Mouse (Mus musculus) liver, embryonic 11.5 days (tissue): Measurements from ENCODE around the gene Gzf1. TPM values are rescaled to one million over a fixed set of nuclear protein-coding genes. Genes with fewer than 3 reads are reported as not detected.

Experiments
- ATAC-seq: fragments of 200-750 bp; cut with Nextera tagmentation; replicated peaks from 2 replicates; pipeline ENCODE4 v1.8.0; 2017; ENCODE audit warnings: moderate number of reproducible peaks, mild to moderate bottlenecking, moderate TSS enrichment, moderate library complexity; ENCODE audit not compliant: low FRiP score
- DNase-seq: peaks from one replicate; pipeline ENCODE4 v3.0.0-alpha.2; 2017; ENCODE audit warnings: low spot score
- H3K27ac ChIP-seq: fragments of 300-500 bp; sonication (generic); 2 replicates; pipeline ENCODE4 v1.5.1; 2014; ENCODE audit warnings: mild to moderate bottlenecking, low read depth, low read length, control low read depth
- H3K27me3 ChIP-seq: fragments of 300-500 bp; sonication (generic); replicated peaks from 2 replicates; pipeline ENCODE4 v1.6.1; 2014; ENCODE audit warnings: low read length, mixed read lengths; ENCODE audit not compliant: control insufficient read depth, insufficient read depth
- H3K36me3 ChIP-seq: fragments of 300-500 bp; sonication (generic); 2 replicates; pipeline ENCODE4 v1.6.1; 2014; ENCODE audit warnings: mild to moderate bottlenecking, low read length, moderate library complexity, mixed read lengths; ENCODE audit not compliant: control insufficient read depth, insufficient read depth
- H3K4me1 ChIP-seq: fragments of 300-500 bp; sonication (generic); replicated peaks from 2 replicates; pipeline ENCODE4 v1.6.1; 2014; ENCODE audit warnings: low read length, mixed read lengths; ENCODE audit not compliant: control insufficient read depth, insufficient read depth
- H3K4me2 ChIP-seq: fragments of 300-500 bp; sonication (generic); 2 replicates; pipeline ENCODE4 v1.6.1; 2014; ENCODE audit warnings: mild to moderate bottlenecking, control low read depth, moderate library complexity
- H3K4me3 ChIP-seq: fragments of 300-500 bp; sonication (generic); 2 replicates; pipeline ENCODE4 v1.5.1; 2014; ENCODE audit warnings: low read depth, low read length, control low read depth
- H3K9ac ChIP-seq: fragments of 300-500 bp; sonication (generic); 2 replicates; pipeline ENCODE4 v1.6.1; 2014; ENCODE audit warnings: low read depth, low read length, control low read depth
- H3K9me3 ChIP-seq: fragments of 300-500 bp; sonication (generic); 2 replicates; pipeline ENCODE4 v1.6.1; 2016; ENCODE audit warnings: low read length, inconsistent platforms, mixed read lengths; ENCODE audit not compliant: control insufficient read depth
- WGBS: fragments of 180-500 bp; shearing (Covaris S2); extraction: QIAGEN DNeasy Blood & Tissue Kit; methylation state at CpG from one replicate; pipeline ENCODE4 v1.1.7; 2014; 5-methylcytosine and 5-hydroxymethylcytosine counted together
- polyA plus RNA-seq: library from polyadenylated mRNA; unstranded; fragments of >200 nt; fragmentation: Nextera tagmentation; extraction: Ambion mirVana; gene quantifications from 2 replicates; pipeline ENCODE4 v1.2.1, GENCODE M21; 2014

The Gzf1 gene
- polyA plus RNA-seq, 1 experiment from 2014 or later = 16.7 TPM

DNA sequence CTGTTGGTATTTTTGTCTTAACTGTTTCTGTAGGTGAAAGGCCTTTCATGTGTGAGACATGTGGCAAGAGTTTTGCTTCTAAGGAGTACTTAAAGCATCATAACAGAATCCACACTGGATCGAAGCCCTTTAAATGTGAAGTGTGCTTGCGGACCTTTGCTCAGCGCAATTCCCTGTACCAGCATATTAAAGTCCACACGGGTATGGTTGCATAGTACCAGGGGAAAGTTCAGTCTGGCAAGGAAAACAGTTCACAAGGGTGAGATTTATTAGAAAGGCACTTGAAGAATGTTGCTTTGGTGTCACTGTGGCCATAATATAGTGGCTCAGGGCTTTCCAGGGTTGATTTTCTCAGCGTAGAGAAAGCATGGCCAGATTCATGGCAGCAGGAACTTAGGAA, 7.1 kb downstream of the Gzf1 start:
- H3K36me3 ChIP-seq = peaks cover 28% of the 10 kb centered on the region
- no peaks in the 10 kb centered on the region for H3K27me3 ChIP-seq
- DNase-seq = no peak
- H3K9ac ChIP-seq = no peak overlapping the region
- H3K27ac ChIP-seq = no peak overlapping the region
- H3K4me1 ChIP-seq = no peaks in the 10 kb centered on the region
- H3K4me3 ChIP-seq = no peak overlapping the region
- H3K9me3 ChIP-seq = no peaks in the 10 kb centered on the region
- H3K4me2 ChIP-seq = no peak overlapping the region
- ATAC-seq = no peak
- 89% methylated on average over 5 of the region's 5 CpGs for WGBS

DNA sequence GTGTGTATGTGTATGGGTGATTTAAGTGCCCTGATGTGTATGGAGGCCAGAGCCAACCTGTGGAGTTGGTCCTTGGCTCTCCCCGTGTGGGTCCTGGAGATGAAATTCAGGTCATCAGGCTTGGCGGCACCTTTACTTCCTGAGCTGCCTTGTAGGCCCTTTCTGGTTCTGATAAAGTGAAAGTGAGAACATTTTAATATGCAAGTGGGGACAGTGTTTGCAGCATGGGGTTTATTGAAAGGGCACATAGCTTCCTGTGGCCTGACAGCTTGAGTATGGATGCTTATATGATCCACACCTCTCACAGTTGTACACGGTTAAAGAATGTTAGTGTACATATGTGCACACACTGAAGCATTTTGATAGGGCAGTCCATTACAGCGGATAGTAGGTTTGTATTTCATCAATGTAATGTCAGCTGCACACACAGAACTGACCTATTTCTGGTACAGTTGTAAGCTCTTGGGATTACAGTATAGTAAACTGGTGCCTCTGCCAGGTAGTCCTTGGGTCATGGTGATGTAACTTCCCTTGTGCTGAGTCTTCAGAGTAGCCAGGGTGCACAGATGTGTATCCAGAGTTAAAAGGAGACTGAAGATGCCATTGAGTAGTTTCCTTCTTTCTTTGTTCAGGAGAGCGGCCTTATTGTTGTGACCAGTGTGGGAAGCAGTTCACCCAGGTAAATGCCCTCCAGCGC, 8.8 kb downstream of the Gzf1 start:
- H3K4me3 ChIP-seq = no peak overlapping the region
- H3K9ac ChIP-seq = no peak overlapping the region
- ATAC-seq (no peak), DNase-seq (no peak)
- H3K4me2 ChIP-seq = no peak overlapping the region
- no peaks in the 10 kb centered on the region for H3K9me3 ChIP-seq
- WGBS = 90% methylated on average over 6 of the region's 6 CpGs
- H3K36me3 ChIP-seq = peaks cover 22% of the 10 kb centered on the region
- no peaks in the 10 kb centered on the region for H3K27me3 ChIP-seq
- H3K27ac ChIP-seq = no peak overlapping the region
- no peaks in the 10 kb centered on the region for H3K4me1 ChIP-seq

DNA sequence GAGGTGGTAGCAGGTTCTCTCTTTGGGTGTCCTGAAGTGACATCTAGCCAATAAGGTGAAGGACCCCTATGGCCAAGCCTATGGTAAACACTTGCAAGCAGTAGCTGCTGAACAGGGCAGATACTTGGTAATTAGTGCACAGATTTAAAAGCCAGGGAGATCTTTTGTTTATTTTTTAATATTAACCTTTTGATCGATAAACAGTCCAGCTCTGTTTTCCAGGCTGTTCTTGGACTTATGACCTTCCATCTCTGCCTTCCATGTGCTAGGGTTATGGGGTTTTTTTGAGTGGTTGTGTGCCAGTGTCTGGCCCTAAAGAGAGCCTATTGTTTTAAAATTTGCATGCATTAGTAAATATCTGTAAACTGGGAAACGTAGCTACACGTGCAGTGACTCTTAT, 9.5 kb downstream of the Gzf1 start:
- Histone ChIP-seq H3K9ac (no peak overlapping the region), H3K4me1 (no peaks in the 10 kb centered on the region), H3K4me3 (no peak overlapping the region), H3K9me3 (no peaks in the 10 kb centered on the region), H3K27me3 (no peaks in the 10 kb centered on the region), H3K36me3 (peaks cover 20% of the 10 kb centered on the region; the same call in 1 of the 2 replicates), H3K4me2 (no peak overlapping the region), H3K27ac (no peak overlapping the region)
- DNase-seq (no peak), ATAC-seq (no peak)
- WGBS = 94% methylated on average over 3 of the region's 3 CpGs

DNA sequence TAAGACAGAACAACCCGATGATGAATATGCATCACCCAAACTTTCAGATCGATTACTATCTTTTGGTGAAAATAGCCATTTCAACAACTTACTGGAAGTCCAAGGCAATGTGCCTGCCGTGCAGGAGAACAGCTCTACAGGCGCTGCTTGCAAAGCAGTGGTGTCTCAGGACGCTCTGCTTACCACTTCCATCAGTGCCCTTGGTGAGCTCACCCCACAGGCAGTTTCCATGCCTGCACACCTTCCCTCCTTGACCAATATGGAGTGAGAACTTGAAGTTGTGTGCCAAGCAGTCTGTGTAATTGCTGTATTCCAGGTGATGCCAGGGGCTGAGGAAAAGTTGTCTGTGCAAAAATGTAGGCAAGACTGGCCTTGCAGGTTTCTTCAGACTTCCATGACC, 10.0 kb downstream of the Gzf1 start:
- DNase-seq = no peak
- Histone ChIP-seq H3K27me3 (no peaks in the 10 kb centered on the region), H3K4me2 (no peak overlapping the region), H3K9ac (no peak overlapping the region), H3K9me3 (no peaks in the 10 kb centered on the region), H3K4me1 (no peaks in the 10 kb centered on the region), H3K4me3 (no peak overlapping the region), H3K36me3 (peaks cover 20% of the 10 kb centered on the region; the same call in 1 of the 2 replicates), H3K27ac (no peak overlapping the region)
- ATAC-seq = no peak
- WGBS = 86% methylated on average over 5 of the region's 5 CpGs

DNA sequence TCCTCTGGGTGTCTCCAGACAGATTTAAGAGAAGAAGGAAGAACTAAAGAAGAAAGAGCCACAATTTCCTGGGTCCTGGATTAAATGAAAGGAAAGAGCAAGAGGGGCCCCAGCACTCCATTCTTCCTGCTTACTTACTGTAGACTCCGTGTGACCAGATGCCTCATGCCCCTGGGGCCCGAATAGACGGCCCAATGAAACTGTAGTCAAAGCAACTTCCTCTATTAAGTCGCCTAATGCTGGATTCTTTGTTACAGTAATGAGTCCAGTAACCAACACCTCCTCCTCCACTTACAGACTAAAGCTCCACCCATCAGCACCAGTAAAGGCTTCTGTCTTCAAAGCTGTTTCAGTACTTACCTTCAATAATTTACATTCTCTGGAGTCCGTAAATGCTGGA, 17.7 kb downstream of the Gzf1 start:
- H3K36me3 ChIP-seq = no peaks in the 10 kb centered on the region; the same call in 1 of the 2 replicates

DNA sequence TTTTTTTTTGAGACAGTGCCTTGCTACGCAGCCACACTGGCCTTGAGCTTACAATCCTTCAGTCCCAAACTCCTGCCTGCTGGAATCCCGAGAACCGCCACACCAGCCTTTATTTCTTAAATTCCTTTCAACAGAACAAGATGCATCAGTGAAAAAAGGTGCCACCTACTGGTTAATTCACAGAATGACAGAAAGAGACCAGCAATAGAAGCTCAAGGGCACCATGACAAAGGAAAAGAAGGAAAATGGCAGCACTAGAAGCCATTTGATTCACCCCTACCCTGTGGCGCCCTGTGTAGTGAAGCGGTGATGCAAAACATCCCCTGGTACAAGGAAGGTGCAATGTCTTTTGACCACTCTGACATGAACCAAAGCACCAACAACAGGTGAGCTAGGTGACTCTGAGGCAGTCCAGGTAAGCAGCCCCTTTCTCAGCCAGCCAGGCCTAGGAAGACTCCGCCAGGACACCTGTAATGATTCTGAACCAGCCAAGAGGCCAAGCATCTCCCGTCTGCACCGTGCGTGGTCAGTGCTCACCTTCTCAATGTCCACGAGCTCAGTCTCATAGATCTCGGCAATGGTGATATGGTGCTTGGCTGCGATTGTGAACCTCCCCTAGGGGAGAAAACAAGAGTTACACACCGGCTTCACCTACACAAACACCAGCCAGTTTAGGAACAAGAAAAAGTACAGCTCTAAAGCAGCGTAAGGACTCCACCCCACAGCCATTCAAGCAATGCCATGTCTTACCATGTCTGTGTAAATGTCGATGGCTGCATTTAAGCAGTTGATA, 25.8 kb downstream of the Gzf1 start:
- no peak overlapping the region for H3K27ac ChIP-seq
- H3K9me3 ChIP-seq = no peaks in the 10 kb centered on the region
- no peaks in the 10 kb centered on the region for H3K36me3 ChIP-seq
- no peak for DNase-seq
- H3K9ac ChIP-seq = no peak overlapping the region
- H3K27me3 ChIP-seq = no peaks in the 10 kb centered on the region
- WGBS = 84% methylated on average over 15 of the region's 15 CpGs
- no peak overlapping the region for H3K4me3 ChIP-seq
- H3K4me2 ChIP-seq = no peak overlapping the region
- ATAC-seq = no peak; the same call in 1 of the 2 replicates
- H3K4me1 ChIP-seq = no peaks in the 10 kb centered on the region

More for the DNA sequence above, 17.7 kb downstream of the Gzf1 start:
- H3K4me2 ChIP-seq = no peak overlapping the region
- H3K27me3 ChIP-seq = no peaks in the 10 kb centered on the region
- 77% methylated on average over 5 of the region's 5 CpGs for WGBS
- no peak overlapping the region for H3K9ac ChIP-seq
- H3K4me3 ChIP-seq = no peak overlapping the region
- no peak for ATAC-seq
- H3K4me1 ChIP-seq = no peaks in the 10 kb centered on the region
- H3K9me3 ChIP-seq = no peaks in the 10 kb centered on the region
- no peak overlapping the region for H3K27ac ChIP-seq
- DNase-seq = no peak

DNA sequence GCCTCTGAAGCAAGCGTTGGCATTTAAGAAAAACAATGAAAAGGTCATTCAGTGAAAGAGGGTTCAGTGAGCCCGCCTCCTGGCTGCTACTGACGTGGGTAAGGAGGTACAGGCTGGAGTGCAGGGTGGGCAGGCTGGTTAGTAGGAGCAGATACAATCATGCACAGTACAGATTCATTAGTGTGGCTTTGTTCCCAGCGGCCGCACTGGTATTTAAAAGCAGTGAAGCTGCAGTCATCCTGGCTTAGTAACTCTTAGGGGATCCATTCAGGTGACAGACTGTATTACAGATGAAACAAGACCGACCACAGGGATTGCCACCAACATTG, 26.3 kb downstream of the Gzf1 start:
- Histone ChIP-seq H3K36me3 (no peaks in the 10 kb centered on the region), H3K9me3 (no peaks in the 10 kb centered on the region), H3K27me3 (no peaks in the 10 kb centered on the region), H3K4me2 (no peak overlapping the region), H3K9ac (no peak overlapping the region), H3K4me3 (no peak overlapping the region), H3K27ac (no peak overlapping the region), H3K4me1 (no peaks in the 10 kb centered on the region)
- DNase-seq = no peak
- no peak for ATAC-seq
- 83% methylated on average over 6 of the region's 6 CpGs for WGBS

DNA sequence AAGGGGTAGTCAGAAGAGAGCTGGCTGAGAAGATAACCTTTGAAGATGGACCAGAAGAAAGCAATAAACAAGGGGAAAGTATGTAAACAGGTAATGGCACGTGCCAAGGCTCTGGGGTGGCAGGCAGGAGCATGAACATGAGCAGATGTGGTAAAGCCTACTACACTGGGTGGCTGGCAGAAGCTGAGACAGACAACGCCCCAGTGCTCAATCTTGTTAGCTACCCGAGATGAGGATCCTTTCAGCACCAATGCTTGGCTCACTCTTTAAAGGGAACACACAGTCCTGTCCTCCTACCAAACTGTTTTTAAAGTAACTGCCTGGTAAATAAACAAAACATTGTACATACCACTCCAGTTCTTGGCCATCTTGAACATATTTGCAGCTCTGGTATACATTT, 31.5 kb downstream of the Gzf1 start:
- 88% methylated on average over 3 of the region's 3 CpGs for WGBS
- Histone ChIP-seq H3K4me2 (no peak overlapping the region), H3K36me3 (no peaks in the 10 kb centered on the region), H3K27me3 (no peaks in the 10 kb centered on the region), H3K4me1 (no peaks in the 10 kb centered on the region), H3K9ac (no peak overlapping the region), H3K9me3 (no peaks in the 10 kb centered on the region), H3K4me3 (no peak overlapping the region), H3K27ac (no peak overlapping the region)
- no peak for DNase-seq
- ATAC-seq = no peak

DNA sequence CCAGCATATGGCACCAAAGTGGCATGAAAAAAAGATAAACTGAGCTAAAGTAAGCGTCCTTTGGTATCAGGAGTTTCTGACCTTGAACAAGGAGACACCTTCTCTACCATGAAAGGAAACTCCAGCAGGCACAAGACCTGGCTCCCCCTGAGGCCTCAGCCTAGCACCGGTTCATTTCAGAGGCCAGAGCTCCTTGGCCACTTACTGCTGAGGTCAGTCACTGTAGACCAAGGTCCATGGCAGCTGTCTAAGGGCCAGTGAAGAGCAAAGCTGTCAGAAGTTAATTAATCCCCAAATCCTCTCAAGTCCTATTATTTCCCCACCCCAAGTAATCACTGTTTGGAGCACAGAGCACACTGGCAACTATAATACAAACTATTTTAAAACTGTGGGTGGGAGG, 36.2 kb downstream of the Gzf1 start:
- Histone ChIP-seq H3K9me3 (no peaks in the 10 kb centered on the region), H3K4me1 (no peaks in the 10 kb centered on the region), H3K27ac (no peak overlapping the region), H3K36me3 (no peaks in the 10 kb centered on the region), H3K4me3 (no peak overlapping the region), H3K4me2 (no peak overlapping the region), H3K27me3 (no peaks in the 10 kb centered on the region), H3K9ac (no peak overlapping the region)
- ATAC-seq = no peak
- DNase-seq = no peak
- WGBS = 79% methylated on average over 2 of the region's 2 CpGs
